Mouse (Mus musculus) cortical plate, adult 2 months (tissue): Measurements from ENCODE around the gene Upb1.

ENCODE experiments used
- CTCF ChIP-seq: fragments of 200-500 bp; IDR thresholded peaks from 2 replicates; pipeline ENCODE4 v1.5.1; 2011; ENCODE audit warnings: mild to moderate bottlenecking, control low read depth, low read length; ENCODE audit not compliant: insufficient read depth; ENCODE audit errors: extremely low read depth
- POLR2A ChIP-seq: fragments of 200-500 bp; IDR thresholded peaks from 2 replicates; pipeline ENCODE4 v1.6.1; 2011; ENCODE audit warnings: mild to moderate bottlenecking, low read length, control low read depth; ENCODE audit not compliant: insufficient read depth; ENCODE audit errors: extremely low read depth

GRCm38 (mm10) chr10:75378688-75379087 lies 22.2 kb upstream of the Upb1 start:
- no peak for TF ChIP-seq CTCF
- no peak for TF ChIP-seq POLR2A
